Mouse (Mus musculus): ENCODE results near the gene Epn3.

DNA sequence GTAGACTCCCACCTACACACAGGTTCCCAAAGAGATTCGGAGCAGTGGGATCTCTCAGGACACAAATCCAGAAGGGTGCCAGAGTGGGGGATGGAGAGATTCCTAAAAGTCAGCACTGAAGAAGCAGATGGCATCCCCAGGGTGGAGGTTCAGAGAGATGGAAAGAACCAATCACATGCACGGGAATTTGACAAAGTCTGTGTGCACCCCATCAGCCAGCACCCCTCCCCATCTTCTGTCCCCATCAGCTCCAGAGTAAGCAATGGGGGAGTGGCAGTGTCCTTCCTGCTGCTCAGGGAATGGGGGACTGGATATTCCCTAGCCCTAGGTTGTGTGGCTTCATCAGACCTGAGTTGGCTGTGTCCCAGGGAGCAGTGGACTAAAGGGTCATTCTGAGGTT, 739 bp downstream of the Epn3 start:
- TF ChIP-seq CTCF (IDR thresholded peaks at IDR 0.05; ENCODE audit: borderline replicate concordance, insufficient read depth, low read length): no peak
- no peak for TF ChIP-seq POLR2A (IDR thresholded peaks at IDR 0.05; ENCODE audit: low read depth, low read length)

Data from embryonic fibroblast, embryonic 13.5 days (primary cell).